Mouse (Mus musculus) right cerebral cortex, postnatal 4 days (tissue): ENCODE results near the gene Ston2.
A peak's percentile ranks its signal among the peaks of the same experiment; 100 is the strongest.

Source experiments
- DNase-seq: peaks from one replicate; pipeline ENCODE4 v3.0.0-alpha.2; 2022

The Ston2 gene

GRCm38 (mm10) chr12:91787959-91788437 lies at the start of gene Ston2:
Gene Ston2 (minus strand): TSS chr12:91788387.
- no peak for DNase-seq

DNA sequence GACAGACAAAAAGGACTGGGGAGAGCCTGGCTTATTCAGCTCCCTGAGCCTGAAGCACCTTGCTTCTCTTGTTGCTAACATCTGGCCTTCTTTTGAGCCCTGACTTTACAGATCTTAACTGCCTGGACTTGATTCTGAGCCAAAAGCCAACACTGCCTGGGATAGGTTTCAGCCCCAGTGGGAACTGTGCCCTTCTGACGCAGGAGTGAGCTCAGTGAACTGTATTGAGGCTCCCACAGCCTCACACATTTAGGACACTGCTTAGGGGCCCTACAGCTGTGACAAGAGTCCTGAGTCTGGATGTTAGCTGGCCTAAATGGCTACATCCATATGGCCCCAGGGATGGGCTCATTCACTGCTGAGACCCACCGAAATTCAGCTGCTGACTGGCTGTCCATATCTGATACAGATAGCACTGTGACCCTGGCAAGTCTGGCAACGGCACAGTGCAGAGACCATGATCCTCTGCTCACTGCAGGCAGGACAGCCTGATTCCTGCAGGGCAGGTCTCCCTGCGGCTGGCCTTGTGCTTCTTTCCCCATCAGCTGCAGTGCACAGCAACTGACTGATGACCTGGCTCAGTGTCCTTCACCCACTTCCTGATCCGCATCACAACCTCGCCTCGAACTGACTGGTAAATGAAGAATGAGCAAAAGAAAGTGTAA lies 49.3 kb upstream of the Ston2 start:
- DNase-seq = no peak

DNA sequence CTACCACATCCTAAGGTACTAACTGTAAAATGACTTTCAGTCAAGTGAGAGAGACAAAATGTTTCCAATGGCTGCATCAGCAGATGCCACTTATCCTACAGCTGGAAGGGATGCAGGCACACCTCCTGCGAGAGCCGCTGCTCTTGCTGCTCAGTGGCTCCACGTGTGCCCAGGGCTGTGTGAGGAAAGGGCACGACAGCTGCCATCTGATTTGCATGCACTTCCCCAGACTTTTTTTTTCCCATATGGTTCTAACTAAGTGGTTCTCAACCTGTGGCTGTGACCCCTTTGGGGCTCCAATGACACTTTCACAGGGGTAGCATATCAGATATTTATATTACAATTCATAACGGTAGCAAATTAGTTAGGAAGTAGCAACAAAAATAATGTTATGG lies 45.7 kb upstream of the Ston2 start:
- DNase-seq = no peak

DNA sequence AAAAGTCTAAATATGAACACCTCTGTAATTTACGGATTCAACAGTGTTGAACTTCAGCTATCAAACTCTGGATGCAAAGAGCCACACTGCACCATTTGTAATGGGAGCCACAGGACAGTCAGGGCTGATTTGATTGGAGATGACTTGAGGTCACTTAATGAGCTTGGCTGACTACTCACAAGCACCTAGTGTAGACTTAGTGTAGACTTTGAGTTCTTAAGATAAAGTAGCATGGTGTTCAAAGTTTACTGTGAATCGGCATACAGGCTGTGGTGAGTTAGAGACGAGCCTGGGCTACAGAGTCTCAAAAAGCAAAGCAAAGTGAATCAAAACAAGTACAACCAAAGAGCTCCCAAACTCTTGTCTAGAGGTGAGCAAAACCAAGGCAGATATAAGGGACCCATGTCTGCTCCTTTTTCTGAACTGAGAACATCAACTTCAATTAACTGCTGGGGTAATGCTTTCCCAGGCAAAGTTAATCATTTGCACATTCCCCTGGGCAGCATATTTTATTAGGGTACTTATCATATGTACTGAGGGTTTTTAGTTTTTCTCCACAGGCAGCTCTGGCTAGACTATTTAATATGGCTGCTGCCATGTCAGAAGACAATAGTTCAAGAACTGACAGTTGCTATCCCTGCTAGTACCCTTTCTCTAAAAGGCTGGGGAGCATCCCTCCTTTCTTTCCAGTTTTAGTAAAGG lies 45.2 kb upstream of the Ston2 start:
- DNase-seq = no peak

DNA sequence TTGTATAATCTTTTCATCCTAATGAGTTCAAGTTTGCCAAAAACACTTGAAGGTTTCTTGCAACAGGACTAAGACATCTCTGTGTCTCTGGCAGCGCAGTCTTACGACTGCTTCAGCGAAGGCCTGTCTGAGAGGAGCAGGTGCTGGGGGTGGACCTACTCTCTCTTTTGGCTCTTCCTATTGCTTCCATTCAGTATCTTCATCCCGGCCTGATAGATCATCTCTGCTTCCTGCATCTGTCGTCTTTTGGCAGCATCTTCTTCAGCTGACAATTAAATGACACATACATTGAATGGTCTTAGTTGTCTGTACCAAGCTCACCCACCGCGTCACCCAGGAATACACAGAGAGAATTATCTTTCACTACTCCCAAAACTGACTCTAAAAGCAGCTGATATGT lies 43.2 kb upstream of the Ston2 start:
- no peak for DNase-seq

DNA sequence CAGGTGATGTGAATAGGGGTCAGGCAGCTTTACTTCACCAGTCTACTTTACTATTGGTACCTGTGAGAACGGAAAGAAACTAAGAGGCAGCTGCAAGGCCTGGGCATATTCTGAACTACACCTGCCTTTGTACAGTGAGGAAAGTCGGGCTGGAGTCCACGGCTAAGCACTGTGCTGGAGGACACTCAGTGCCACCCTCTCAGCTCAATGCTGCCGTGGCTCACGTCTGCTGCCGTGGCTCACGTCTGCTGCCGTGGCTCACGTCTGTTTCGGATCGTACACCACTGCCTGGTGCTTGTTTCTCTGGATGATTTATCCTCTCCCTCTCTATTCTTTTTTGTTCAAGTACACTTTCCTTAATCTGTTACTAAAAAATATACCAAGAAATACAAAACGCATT lies 32.3 kb upstream of the Ston2 start:
- DNase-seq = no peak

DNA sequence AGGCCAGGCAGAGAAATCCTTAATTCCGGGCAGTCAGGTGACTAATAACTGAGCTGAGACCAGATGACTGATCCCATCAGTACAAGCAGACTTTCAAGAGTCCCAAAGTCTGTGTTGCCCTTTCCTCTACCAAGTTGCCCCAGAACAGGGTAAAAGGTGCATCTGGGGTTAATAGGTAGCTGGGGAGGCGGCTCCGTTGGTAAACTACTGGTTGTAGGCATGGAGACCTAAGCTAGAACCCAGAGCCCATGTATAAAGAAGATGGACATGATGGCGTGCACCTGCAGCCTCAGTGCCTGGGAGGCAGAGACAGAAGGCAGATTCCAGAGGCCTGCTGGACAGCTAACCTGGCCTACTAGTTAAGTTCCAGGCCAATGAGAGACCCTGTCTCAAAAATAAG lies 30.5 kb upstream of the Ston2 start:
- no peak for DNase-seq

GRCm38 (mm10) chr12:91815990-91816389 lies 27.8 kb upstream of the Ston2 start:
- DNase-seq = peak; percentile 57

DNA sequence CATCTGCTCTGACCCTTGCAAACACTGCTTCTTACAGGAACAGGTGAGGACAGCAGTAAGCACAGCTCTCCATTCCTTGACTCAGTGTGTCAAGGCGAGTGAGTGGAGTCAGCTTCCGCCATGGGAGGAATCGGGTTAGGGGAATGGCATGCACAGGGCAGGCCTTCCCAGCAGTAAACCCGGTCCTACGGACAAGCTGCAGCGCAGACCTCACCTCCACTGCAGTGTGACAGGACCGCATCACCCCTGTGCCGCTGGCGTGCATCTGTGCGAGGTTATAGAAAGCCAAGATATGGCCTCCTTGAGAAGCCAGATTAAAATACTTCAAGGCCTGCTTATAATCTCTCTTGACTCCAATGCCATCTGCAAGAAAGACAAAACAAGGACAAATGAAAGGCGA lies 27.4 kb upstream of the Ston2 start:
- no peak for DNase-seq

DNA sequence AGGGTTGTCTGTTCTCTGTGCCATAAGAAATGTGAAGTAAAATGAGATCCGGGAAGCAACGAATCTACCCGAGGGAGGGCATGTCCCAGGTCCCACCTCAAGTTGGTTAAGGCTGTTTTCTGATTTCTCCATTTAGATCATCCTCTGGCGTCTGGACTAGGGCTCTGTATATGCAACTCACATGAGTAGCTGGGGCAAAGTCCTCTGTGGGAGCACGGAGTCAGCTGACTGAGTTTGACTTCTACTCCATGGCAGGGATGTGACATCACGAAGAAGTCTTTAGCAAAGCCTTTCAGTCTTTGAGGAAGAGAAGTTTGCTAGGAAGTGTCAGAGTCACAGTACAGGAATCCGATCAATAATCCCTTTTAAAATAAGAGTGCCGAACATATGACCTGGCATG lies 20.7 kb upstream of the Ston2 start:
- no peak for DNase-seq

- DNase-seq = no peak
Observed at GRCm38 (mm10) chr12:91807761-91808160, 19.6 kb upstream of the Ston2 start.

GRCm38 (mm10) chr12:91807095-91807494 lies 18.9 kb upstream of the Ston2 start:
- DNase-seq = no peak

- DNase-seq = no peak
Observed at GRCm38 (mm10) chr12:91804262-91804661, 16.1 kb upstream of the Ston2 start.

GRCm38 (mm10) chr12:91803207-91803932 lies 15.2 kb upstream of the Ston2 start:
- no peak for DNase-seq

DNA sequence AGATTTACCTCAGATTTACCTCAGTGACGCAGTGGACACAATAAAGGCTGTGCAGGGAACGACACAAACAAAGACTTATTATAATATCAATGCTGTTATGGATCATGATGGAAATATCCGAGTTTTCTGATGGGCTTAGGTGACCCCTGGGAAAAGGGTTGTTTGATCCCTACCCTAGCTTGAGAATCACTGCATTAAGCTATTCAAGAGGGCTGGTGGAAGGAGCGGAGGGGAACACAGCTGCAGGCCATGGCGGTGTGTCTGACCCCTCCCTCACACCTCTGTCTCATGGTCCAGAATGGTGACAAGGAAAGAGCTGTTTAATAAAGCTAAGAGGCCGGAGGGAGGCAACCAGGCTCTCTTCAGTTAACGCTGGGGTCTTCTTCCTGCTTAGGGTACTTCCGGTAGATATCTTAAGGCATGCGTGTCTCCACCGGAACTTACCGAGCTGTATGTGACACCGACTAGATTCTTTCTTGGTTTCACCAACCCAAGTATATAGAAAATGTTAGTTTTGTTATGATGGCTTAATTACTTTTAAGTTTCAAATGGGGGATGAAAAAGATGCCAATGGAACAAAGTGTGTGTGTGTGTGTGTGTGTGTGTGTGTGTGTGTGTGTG lies 14.5 kb upstream of the Ston2 start:
- no peak for DNase-seq

GRCm38 (mm10) chr12:91800861-91801385 lies 12.7 kb upstream of the Ston2 start:
- DNase-seq = no peak

GRCm38 (mm10) chr12:91799821-91800335 lies 11.7 kb upstream of the Ston2 start:
- DNase-seq = no peak

DNA sequence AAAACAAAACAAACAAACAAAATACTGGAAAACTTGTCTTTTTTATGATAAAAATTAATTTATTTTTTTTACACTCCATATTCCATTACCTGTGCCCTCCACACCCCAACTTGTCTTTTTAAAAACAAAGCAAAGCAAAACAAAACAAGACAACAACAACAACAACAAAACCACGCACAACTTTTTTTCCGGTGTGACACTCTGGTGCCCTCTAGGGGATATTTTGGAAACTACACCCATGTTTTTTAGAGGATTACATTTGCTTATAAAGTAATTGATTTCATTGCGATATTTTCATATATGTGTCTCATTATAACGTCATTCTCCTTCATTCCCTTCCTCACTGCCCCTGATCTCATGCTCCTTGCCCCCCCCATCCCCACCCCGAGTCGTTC lies 11.2 kb upstream of the Ston2 start:
- DNase-seq = no peak

DNA sequence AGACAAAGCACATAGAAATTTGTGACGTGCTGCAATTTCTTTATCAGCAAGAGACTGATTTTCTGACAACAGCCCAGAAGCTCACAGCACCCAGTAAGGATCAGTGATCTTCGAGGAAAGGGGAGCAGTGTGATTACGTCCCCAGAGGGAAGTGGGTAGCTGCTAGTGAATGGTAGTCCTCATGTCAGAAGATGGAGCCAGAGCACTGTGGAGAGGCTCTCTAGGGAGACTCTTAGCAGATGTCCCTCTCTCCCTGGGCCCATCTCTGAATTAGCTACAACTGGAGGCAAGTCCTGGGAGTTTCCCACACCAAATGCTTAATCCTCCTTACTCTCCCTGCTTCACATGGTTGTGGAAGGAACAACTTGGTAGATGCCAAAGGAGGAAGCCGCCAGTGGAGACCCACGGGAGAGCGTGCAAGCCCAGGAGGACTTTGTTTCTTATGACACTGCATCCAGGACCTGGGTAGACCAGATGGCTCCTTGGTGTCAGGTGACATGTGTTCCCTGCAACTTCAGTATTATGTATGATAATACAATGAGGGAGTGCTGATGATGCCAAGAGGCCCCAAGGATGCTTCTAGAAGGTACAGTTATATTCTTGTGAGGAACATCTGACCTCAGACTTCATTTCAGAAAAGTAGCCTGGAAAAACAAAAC lies 10.7 kb upstream of the Ston2 start:
- DNase-seq = no peak

DNA sequence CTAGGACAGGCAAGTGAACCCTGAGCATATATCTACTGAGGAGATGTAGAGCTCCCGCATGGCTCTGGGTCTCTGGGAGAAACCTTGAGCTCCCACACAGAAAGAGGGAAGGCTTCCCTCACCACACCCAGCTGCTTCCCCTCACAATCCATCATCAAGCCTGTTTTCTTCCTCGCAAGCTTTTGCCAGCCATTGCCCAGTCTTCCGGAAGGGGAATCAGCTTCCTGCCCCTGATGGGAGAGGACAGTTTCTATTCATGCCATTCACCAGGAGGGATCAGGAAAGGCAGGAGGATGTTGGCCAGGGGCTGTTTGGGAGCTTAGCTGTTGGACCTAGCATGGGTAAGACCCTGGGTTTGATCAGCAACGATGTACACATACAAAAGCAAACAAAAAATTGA lies 8.6 kb upstream of the Ston2 start:
- no peak for DNase-seq

GRCm38 (mm10) chr12:91793266-91793665 lies 5.1 kb upstream of the Ston2 start:
- no peak for DNase-seq

DNA sequence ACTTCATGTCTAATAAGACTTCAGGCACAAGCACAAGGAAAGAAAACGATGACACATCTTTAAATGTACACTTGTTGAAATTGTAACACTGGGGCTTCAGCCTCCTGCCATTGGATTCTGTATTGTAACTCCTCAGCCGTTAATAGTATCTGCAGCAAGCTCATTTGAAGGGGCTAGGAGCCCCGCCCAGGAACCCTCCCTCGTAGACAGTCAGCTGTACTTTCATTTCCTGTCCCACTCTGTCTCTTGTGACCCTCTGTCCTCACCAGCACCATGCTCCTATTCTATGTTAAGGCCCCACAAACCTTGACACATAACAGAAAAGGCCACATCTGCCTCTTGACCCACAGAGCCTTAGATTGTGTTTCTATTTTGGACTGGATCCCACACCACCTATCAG lies 3.6 kb upstream of the Ston2 start:
- no peak for DNase-seq

DNA sequence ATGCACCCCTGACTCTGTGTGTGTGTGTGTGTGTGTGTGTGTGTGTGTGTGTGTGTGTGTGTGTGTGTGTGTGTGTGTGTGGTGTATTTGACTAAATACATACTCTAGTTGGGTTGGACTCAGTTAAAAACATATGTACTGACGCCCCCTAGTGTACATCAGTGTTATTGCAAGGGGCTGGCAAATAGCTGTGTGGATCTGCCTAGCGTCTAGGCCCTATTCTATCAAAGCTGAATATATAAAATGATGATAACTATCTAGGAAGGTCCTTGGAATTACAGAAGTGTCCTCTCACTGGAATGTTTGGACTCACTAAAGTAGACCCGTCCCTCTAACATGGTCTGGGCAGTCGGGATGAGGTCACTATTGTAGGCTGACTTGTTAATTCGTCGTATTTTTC lies 1.6 kb upstream of the Ston2 start:
- peak; percentile 29 for DNase-seq
